8 mouse cellular contexts compared by ENCODE assay signal in genomic region chr11:116530187-116531147, GRCm38 (mm10). TPM values are rescaled to one million over a fixed set of nuclear protein-coding genes. Genes with fewer than 3 reads are reported as not detected.
DNase-seq lines count a peak whose midpoint lies in the region; ATAC-seq and TF ChIP-seq lines count a peak whose summit lies in the region.

Gene Sphk1, plus strand, starts transcription at chr11:116530925.

- peaks cover 28% of the 10 kb centered on the region for H3K27me3 ChIP-seq in kidney, embryonic 16.5 days (ENCODE audit: insufficient read depth, low read length)

- H3K4me3 ChIP-seq in layer of hippocampus, adult 2 months, result peak within 1 kb of the TSS; percentile 55
- H3K4me3 ChIP-seq in kidney, embryonic 16.5 days (ENCODE audit: low read length), result peak within 1 kb of the TSS; percentile 59

- peaks cover 35% of the 10 kb centered on the region for H3K4me1 ChIP-seq in kidney, embryonic 16.5 days (ENCODE audit: insufficient read depth, low read length)

- H3K36me3 ChIP-seq in kidney, embryonic 16.5 days (ENCODE audit: insufficient read depth, low read length), result no peaks in the 10 kb centered on the region

- no peak for DNase-seq in layer of hippocampus, adult 2 months (ENCODE audit: low spot score in 2 of 2)
- no peak for DNase-seq in layer of hippocampus, postnatal 10 days (ENCODE audit: low spot score in 2 of 2)
- no peak for DNase-seq in T-cell, adult 2 months (ENCODE audit: low spot score)
- DNase-seq in right cerebral cortex, postnatal 14 days, result no peak
- no peak for DNase-seq in urinary bladder, postnatal 25 days (ENCODE audit: low spot score)

- WGBS in kidney, embryonic 16.5 days, result 34% methylated on average over 11 of the region's 11 CpGs

- no peaks in the 10 kb centered on the region for H3K9me3 ChIP-seq in kidney, embryonic 16.5 days (ENCODE audit: low read length)

- ATAC-seq in erythroblast, adult 5-6 weeks (replicated peaks; ENCODE audit: low FRiP score, poor library complexity, severe bottlenecking), result no peak
- no peak for ATAC-seq in kidney, embryonic 16.5 days (ENCODE audit: low FRiP score, low TSS enrichment)
- ATAC-seq in megakaryocyte-erythroid progenitor cell, adult 5-6 weeks (replicated peaks; ENCODE audit: low FRiP score, low TSS enrichment, poor library complexity, severe bottlenecking), result no peak

- H3K27ac ChIP-seq in layer of hippocampus, adult 2 months, result no peak within 1 kb of the TSS
- no peak within 1 kb of the TSS for H3K27ac ChIP-seq in kidney, embryonic 16.5 days (ENCODE audit: low read length)

- peak within 1 kb of the TSS; percentile 99 for H3K4me2 ChIP-seq in kidney, embryonic 16.5 days (replicated peaks; ENCODE audit: low read depth, low read length)

- no peak for TF ChIP-seq CTCF in layer of hippocampus, adult 2 months (conservative IDR thresholded peaks at IDR 0.05)

- peak within 1 kb of the TSS; percentile 41; the same call in 1 of the 2 replicates for H3K9ac ChIP-seq in kidney, embryonic 16.5 days (replicated peaks; ENCODE audit: low read length)

RNA-seq across cellular contexts. Expression of gene Sphk1, which starts in this region (rescaled TPM):
- 1 to 10 TPM; 1.6 to 1.9 TPM for total RNA-seq in layer of hippocampus, adult 2 months (2021)
- 1 to 10 TPM; 1.7 to 2.1 TPM for total RNA-seq in layer of hippocampus, postnatal 10 days (2021)
- 14.2 and 15.9 TPM in 2 replicates for total RNA-seq in erythroblast, adult 5-6 weeks (2015; ENCODE audit: low replicate concordance)
- 45.3 and 46.3 TPM in 2 replicates for total RNA-seq in erythroblast, adult 5-6 weeks (2017; ENCODE audit: low replicate concordance)
- 5.8 and 5.9 TPM in 2 replicates for polyA plus RNA-seq in kidney, embryonic 16.5 days (2015; fragmentation: Nextera tagmentation; extraction: Ambion mirVana)
- 188 and 259 TPM in 2 replicates for total RNA-seq in megakaryocyte-erythroid progenitor cell, adult 5-6 weeks (2014; fragmentation: Nextera tagmentation)
- 119 and 168 TPM in 2 replicates for total RNA-seq in megakaryocyte-erythroid progenitor cell, adult 5-6 weeks (2017)

Comparison
In these comparisons a context has a peak if more than half of its experiments do, and no peak if none do; other contexts are left out.
1. RNA of gene Sphk1 (total RNA-seq): 119 to 259 TPM in megakaryocyte-erythroid progenitor cell, adult 5-6 weeks and 14.2 to 46.3 TPM in erythroblast, adult 5-6 weeks; 1.7 to 2.1 TPM in layer of hippocampus, postnatal 10 days and 1.6 to 1.9 TPM in layer of hippocampus, adult 2 months; every median in the first group is over 4 times any median in the second.